Mouse (Mus musculus) cortical plate, adult 2 months (tissue): Measurements from ENCODE around the gene Rpusd2. TPM values are rescaled to one million over a fixed set of nuclear protein-coding genes. Genes with fewer than 3 reads are reported as not detected.

Source experiments
- H3K27ac ChIP-seq: fragments of 200-500 bp; 2 replicates; pipeline ENCODE4 v1.5.1; 2012; ENCODE audit warnings: low read length, control low read depth, inconsistent platforms; ENCODE audit not compliant: insufficient read depth
- H3K4me1 ChIP-seq: fragments of 200-500 bp; 2 replicates; pipeline ENCODE4 v1.6.1; 2011; ENCODE audit warnings: low read length; ENCODE audit not compliant: control insufficient read depth, insufficient read depth
- H3K4me3 ChIP-seq: fragments of 200-500 bp; 2 replicates; pipeline ENCODE4 v1.5.1; 2011; ENCODE audit warnings: mild to moderate bottlenecking, low read length, control low read depth; ENCODE audit not compliant: insufficient read depth
- CTCF ChIP-seq: fragments of 200-500 bp; IDR thresholded peaks from 2 replicates; pipeline ENCODE4 v1.5.1; 2011; ENCODE audit warnings: mild to moderate bottlenecking, control low read depth, low read length; ENCODE audit not compliant: insufficient read depth; ENCODE audit errors: extremely low read depth
- POLR2A ChIP-seq: fragments of 200-500 bp; IDR thresholded peaks from 2 replicates; pipeline ENCODE4 v1.6.1; 2011; ENCODE audit warnings: mild to moderate bottlenecking, low read length, control low read depth; ENCODE audit not compliant: insufficient read depth; ENCODE audit errors: extremely low read depth
- polyA plus RNA-seq: library from polyadenylated mRNA; depleted of rRNA; stranded (reverse); fragments of >200 nt; gene quantifications from 2 replicates; pipeline ENCODE4 v1.2.3, GENCODE M21; 2012

Gene Rpusd2
- polyA plus RNA-seq, 1 experiment, result 4.8 TPM

GRCm38 (mm10) chr2:119026951-119027350 is 7.6 kb upstream of the Rpusd2 start:
- peaks cover 3% of the 10 kb centered on the region for H3K4me1 ChIP-seq
- TF ChIP-seq CTCF, result no peak
- TF ChIP-seq POLR2A, result no peak
- H3K4me3 ChIP-seq, result no peak overlapping the region
- no peak overlapping the region for H3K27ac ChIP-seq

DNA sequence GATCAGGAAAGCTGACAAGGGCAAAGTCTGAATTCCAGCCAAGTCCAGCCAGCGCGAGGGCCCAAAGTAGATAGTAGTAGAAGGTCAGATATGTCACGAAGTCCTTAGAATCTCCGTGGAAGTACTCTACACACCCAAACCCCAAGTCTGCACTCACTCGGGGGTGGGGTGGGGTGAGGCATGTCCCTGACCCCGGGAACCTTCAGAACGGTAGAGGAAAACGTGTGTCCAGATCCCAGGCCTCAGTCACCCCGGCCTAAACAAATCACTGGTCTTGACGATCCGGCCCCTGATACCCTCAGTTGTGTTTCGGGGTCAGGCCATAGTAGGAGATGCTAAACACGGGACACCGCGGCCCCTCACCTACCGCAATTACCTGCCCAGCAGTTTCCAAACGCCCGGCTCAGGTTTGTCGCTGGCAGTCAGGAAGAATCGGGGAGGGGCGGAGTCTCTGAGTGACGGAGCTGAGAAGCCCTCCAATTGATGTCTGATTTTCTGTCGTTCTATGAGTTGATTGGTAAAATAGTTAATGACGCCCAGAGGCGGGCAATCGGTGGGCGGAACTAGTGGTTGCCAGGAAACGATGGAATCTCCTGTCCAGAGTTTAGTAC is 5.5 kb upstream of the Rpusd2 start, which contains the start of gene Ccdc32:
Ccdc32 (minus strand) TSS at position 453 of the 611 bp plus-strand sequence.
- no peak within 1 kb of the TSS for H3K27ac ChIP-seq
- TF ChIP-seq CTCF (no peak), POLR2A (peak; percentile 67; the same call in 1 of the 2 replicates)
- peaks cover 3% of the 10 kb centered on the region for H3K4me1 ChIP-seq
- peak within 1 kb of the TSS; percentile 96 for H3K4me3 ChIP-seq

DNA sequence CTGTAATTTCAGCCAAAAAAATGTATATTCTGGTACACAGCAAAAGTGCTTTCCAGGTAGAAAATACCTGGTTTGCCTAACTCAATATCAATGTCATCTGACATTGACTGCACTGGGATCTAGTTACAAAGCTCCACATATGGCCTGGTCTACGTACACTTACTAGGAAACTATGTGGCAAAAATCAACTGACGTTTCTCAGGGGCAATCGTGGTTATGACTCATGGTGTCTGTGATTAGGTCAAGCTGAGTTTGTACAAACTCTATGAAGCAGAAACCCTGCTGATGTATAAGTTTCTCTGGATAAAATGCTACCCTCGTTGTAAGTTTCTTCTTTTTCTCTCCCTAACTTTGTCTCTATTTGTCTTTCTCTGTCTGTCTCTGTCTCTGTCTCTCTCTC is 2.4 kb upstream of the Rpusd2 start:
- TF ChIP-seq POLR2A, result no peak
- no peak for TF ChIP-seq CTCF
- Histone ChIP-seq H3K4me1 (peaks cover 5% of the 10 kb centered on the region), H3K27ac (no peak overlapping the region), H3K4me3 (no peak overlapping the region)

GRCm38 (mm10) chr2:119035397-119035745 is 781 bp downstream of the Rpusd2 start:
- H3K27ac ChIP-seq, result no peak overlapping the region
- H3K4me1 ChIP-seq, result peaks cover 1% of the 10 kb centered on the region; the same call in 1 of the 2 replicates
- TF ChIP-seq CTCF (no peak), POLR2A (no peak)
- peak overlapping the region; percentile 52 for H3K4me3 ChIP-seq

GRCm38 (mm10) chr2:119040882-119041281 is 6.3 kb downstream of the Rpusd2 start:
- Histone ChIP-seq H3K4me3 (no peak overlapping the region), H3K27ac (no peak overlapping the region), H3K4me1 (no peaks in the 10 kb centered on the region)
- TF ChIP-seq POLR2A (no peak), CTCF (peak; percentile 45; the same call in 1 of the 2 replicates)

- no peak overlapping the region for H3K27ac ChIP-seq
- TF ChIP-seq POLR2A (no peak), CTCF (no peak)
- H3K4me1 ChIP-seq, result no peaks in the 10 kb centered on the region
- H3K4me3 ChIP-seq, result no peak overlapping the region
Measured at GRCm38 (mm10) chr2:119045163-119045562, 10.6 kb downstream of the Rpusd2 start.

- Histone ChIP-seq H3K4me3 (peak within 1 kb of the TSS; percentile 54), H3K27ac (no peak within 1 kb of the TSS), H3K4me1 (no peaks in the 10 kb centered on the region)
- TF ChIP-seq POLR2A, result no peak
- no peak for TF ChIP-seq CTCF
Measured at GRCm38 (mm10) chr2:119046649-119047611, 12.3 kb downstream of the Rpusd2 start, which contains the start of gene Knl1. Gene Knl1 (plus strand): TSS chr2:119047119.

- H3K27ac ChIP-seq, result no peak overlapping the region
- no peaks in the 10 kb centered on the region for H3K4me1 ChIP-seq
- no peak overlapping the region for H3K4me3 ChIP-seq
- TF ChIP-seq POLR2A, result no peak
- no peak for TF ChIP-seq CTCF
Measured at GRCm38 (mm10) chr2:119047849-119048248, 13.3 kb downstream of the Rpusd2 start.

GRCm38 (mm10) chr2:119050132-119050650 is 15.6 kb downstream of the Rpusd2 start:
- Histone ChIP-seq H3K4me3 (no peak overlapping the region), H3K27ac (no peak overlapping the region), H3K4me1 (no peaks in the 10 kb centered on the region)
- TF ChIP-seq CTCF (no peak), POLR2A (no peak)
